Mouse (Mus musculus): ENCODE data around the gene Spice1. TPM values are rescaled to one million over a fixed set of nuclear protein-coding genes. Genes with fewer than 3 reads are reported as not detected.
A peak's percentile ranks its signal among the peaks of the same experiment; 100 is the strongest.

Gene Spice1
- total RNA-seq, 1 experiment from 2014 or later = 21.5 TPM

GRCm38 (mm10) chr16:44365522-44365921, 18.6 kb downstream of the Spice1 start:
- no peak for DNase-seq

GRCm38 (mm10) chr16:44375459-44375858, 28.5 kb downstream of the Spice1 start:
- no peak for DNase-seq

- no peak for DNase-seq
These were observed 33.1 kb downstream of the Spice1 start for GRCm38 (mm10) chr16:44380006-44380405.

GRCm38 (mm10) chr16:44381578-44381977, 34.7 kb downstream of the Spice1 start:
- DNase-seq = no peak

GRCm38 (mm10) chr16:44383549-44383948, 36.6 kb downstream of the Spice1 start:
- DNase-seq = no peak

GRCm38 (mm10) chr16:44384251-44384650, 37.3 kb downstream of the Spice1 start:
- no peak for DNase-seq

- DNase-seq = peak; percentile 80
These were observed 45.1 kb downstream of the Spice1 start for GRCm38 (mm10) chr16:44391877-44392548.

- peak; percentile 90 for DNase-seq
These were observed 47.8 kb downstream of the Spice1 start, which contains the start of gene Cfap44 for GRCm38 (mm10) chr16:44394577-44395243. Gene Cfap44 (plus strand): TSS chr16:44394796.

GRCm38 (mm10) chr16:44404933-44405332, 58.0 kb downstream of the Spice1 start:
- DNase-seq = no peak

- DNase-seq = no peak
These were observed 60.3 kb downstream of the Spice1 start for GRCm38 (mm10) chr16:44407211-44407610.

GRCm38 (mm10) chr16:44408290-44408689, 61.4 kb downstream of the Spice1 start:
- DNase-seq = no peak

GRCm38 (mm10) chr16:44410176-44410575, 63.3 kb downstream of the Spice1 start:
- DNase-seq = no peak

- DNase-seq = no peak
These were observed 70.7 kb downstream of the Spice1 start for GRCm38 (mm10) chr16:44417596-44417995.

GRCm38 (mm10) chr16:44421735-44422134, 74.8 kb downstream of the Spice1 start:
- no peak for DNase-seq

- DNase-seq = peak; percentile 16
These were observed 76.6 kb downstream of the Spice1 start for GRCm38 (mm10) chr16:44423499-44423898.

GRCm38 (mm10) chr16:44428456-44428855, 81.5 kb downstream of the Spice1 start:
- DNase-seq = no peak

GRCm38 (mm10) chr16:44430021-44430420, 83.1 kb downstream of the Spice1 start:
- DNase-seq = no peak

- DNase-seq = no peak
These were observed 88.0 kb downstream of the Spice1 start for GRCm38 (mm10) chr16:44434931-44435330.

GRCm38 (mm10) chr16:44435481-44435880, 88.6 kb downstream of the Spice1 start:
- no peak for DNase-seq

All from adrenal gland, postnatal 14 days (tissue).